ENCODE assay signal across 8 mouse cellular contexts in genomic region chr7:37011180-37011754, GRCm38 (mm10).
DNase-seq lines count a peak whose midpoint lies in the region; ATAC-seq and TF ChIP-seq lines count a peak whose summit lies in the region.

No protein-coding gene starts in this region.

- H3K4me2 ChIP-seq in midbrain, embryonic 13.5 days (replicated peaks) = no peak overlapping the region

- no peaks in the 10 kb centered on the region for H3K9me3 ChIP-seq in midbrain, embryonic 13.5 days

- H3K4me1 ChIP-seq in kidney, adult 2 months (ENCODE audit: control insufficient read depth, insufficient read depth, low read length) = no peaks in the 10 kb centered on the region
- H3K4me1 ChIP-seq in midbrain, embryonic 13.5 days (replicated peaks) = no peaks in the 10 kb centered on the region

- H3K36me3 ChIP-seq in kidney, adult 2 months (ENCODE audit: control insufficient read depth, insufficient read depth, low read length) = no peaks in the 10 kb centered on the region
- no peaks in the 10 kb centered on the region for H3K36me3 ChIP-seq in midbrain, embryonic 13.5 days

- DNase-seq in gastrocnemius, adult 18-20 months (ENCODE audit: low spot score) = peak; percentile 46
- DNase-seq in gastrocnemius, postnatal 4 days (ENCODE audit: low spot score in 2 of 2) = no peak
- DNase-seq in embryo, embryonic 11 days = peak; percentile 77
- DNase-seq in kidney, adult 2 months = peak; percentile 58
- DNase-seq in lung, postnatal 14 days = peak; percentile 31
- no peak for DNase-seq in layer of hippocampus, postnatal 10 days (ENCODE audit: low spot score in 2 of 2)
- DNase-seq in thymus, postnatal 36 days = no peak

- no peak for TF ChIP-seq POLR2A in kidney, adult 2 months (IDR thresholded peaks at IDR 0.05; ENCODE audit: low read depth, low read length)

- no peaks in the 10 kb centered on the region for H3K27me3 ChIP-seq in kidney, adult 2 months (replicated peaks; ENCODE audit: control insufficient read depth, insufficient read depth, low read length)
- no peaks in the 10 kb centered on the region for H3K27me3 ChIP-seq in midbrain, embryonic 13.5 days

- no peak for ATAC-seq in midbrain, embryonic 13.5 days

- peak overlapping the region; percentile 39; the same call in 1 of the 2 replicates for H3K27ac ChIP-seq in kidney, adult 2 months (ENCODE audit: insufficient read depth, low read depth, low read length)
- H3K27ac ChIP-seq in midbrain, embryonic 13.5 days = no peak overlapping the region

- WGBS in kidney, adult 2 months = 46% methylated on average over 6 of the region's 6 CpGs
- 80% methylated on average over 6 of the region's 6 CpGs for WGBS in midbrain, embryonic 13.5 days

- H3K4me3 ChIP-seq in kidney, adult 2 months (ENCODE audit: insufficient read depth, low read depth, low read length) = no peak overlapping the region
- no peak overlapping the region for H3K4me3 ChIP-seq in midbrain, embryonic 13.5 days (replicated peaks)

- no peak overlapping the region for H3K9ac ChIP-seq in midbrain, embryonic 13.5 days (replicated peaks)

- TF ChIP-seq CTCF in kidney, adult 2 months (conservative IDR thresholded peaks at IDR 0.05; ENCODE audit: insufficient read depth, insufficient read length, low read depth, low read length) = no peak

Comparison
In these comparisons a context has a peak if more than half of its experiments do, and no peak if none do; other contexts are left out.
1. DNase-seq: peak in gastrocnemius, adult 18-20 months (single experiment), embryo, embryonic 11 days (single experiment), kidney, adult 2 months (single experiment) and lung, postnatal 14 days (single experiment); none in gastrocnemius, postnatal 4 days (0 of 2), layer of hippocampus, postnatal 10 days (0 of 2) and thymus, postnatal 36 days (0 of 2).